ENCODE assay signal across 17 mouse cellular contexts in genomic region chr2:122438706-122439482, GRCm38 (mm10). TPM values are rescaled to one million over a fixed set of nuclear protein-coding genes. Genes with fewer than 3 reads are reported as not detected.
"Had no signal": no experiment of that assay in that cellular context is flagged by ENCODE, and none has a peak within 500 bp of the region (broad histone marks: within the 10 kb centered on the region; RNA-seq: fewer than 3 reads in every experiment).

No protein-coding gene starts in this region.

RNA-seq across cellular contexts. Expression of gene Slc28a2, which starts 12.6 kb away (rescaled TPM):
- total RNA-seq: left cerebral cortex, postnatal 14 days had no signal
- polyA plus RNA-seq: hindbrain, embryonic 11.5 days; hindbrain, postnatal 0 days; limb, embryonic 12.5 days had no signal

RNA-seq across cellular contexts. Expression of gene Gm14085, which starts 45.8 kb away (rescaled TPM):
- total RNA-seq: hindbrain, postnatal 0 days; layer of hippocampus, adult 2 months; layer of hippocampus, postnatal 10 days; layer of hippocampus, postnatal 25 days; left cerebral cortex, adult 2 months; left cerebral cortex, postnatal 14 days; left cerebral cortex, postnatal 36 days had no signal
- polyA plus RNA-seq: frontal cortex, adult 2 months; heart, embryonic 10.5 days; heart, embryonic 12.5 days; heart, embryonic 14.5 days; hindbrain, embryonic 11.5 days; hindbrain, embryonic 13.5 days; hindbrain, postnatal 0 days; limb, embryonic 10.5 days; limb, embryonic 12.5 days; limb, embryonic 14.5 days; liver, embryonic 11.5 days had no signal
